Mouse (Mus musculus) myocyte (in vitro differentiated cells): Measurements from ENCODE around the gene Fbxl14.

Source experiments
- CEBPB ChIP-seq: IDR thresholded peaks from 2 replicates; pipeline ENCODE4 v1.6.1; 2011; ENCODE audit warnings: mild to moderate bottlenecking, moderate library complexity; ENCODE audit not compliant: poor library complexity, insufficient read depth, severe bottlenecking
- POLR2A ChIP-seq: IDR thresholded peaks from one replicate; pipeline ENCODE4 v1.6.1; 2011; ENCODE audit warnings: low read depth, mild to moderate bottlenecking, control low read depth, moderate library complexity; ENCODE audit not compliant: insufficient read length
- POLR2AphosphoS2 ChIP-seq: IDR thresholded peaks from one replicate; pipeline ENCODE4 v1.6.1; 2011; ENCODE audit warnings: low read depth, control low read depth; ENCODE audit not compliant: insufficient read length
- USF1 ChIP-seq: IDR thresholded peaks from one replicate; pipeline ENCODE4 v1.6.1; 2011; ENCODE audit warnings: low read depth, mild to moderate bottlenecking, control low read depth, moderate library complexity

- TF ChIP-seq POLR2A (no peak), POLR2AphosphoS2 (no peak), CEBPB (no peak), USF1 (no peak)
Measured at GRCm38 (mm10) chr6:119499271-119499670, 19.8 kb downstream of the Fbxl14 start.
